Mouse (Mus musculus): ENCODE results near the gene Traip. TPM values are rescaled to one million over a fixed set of nuclear protein-coding genes. Genes with fewer than 3 reads are reported as not detected.

The Traip gene
- total RNA-seq, 1 experiment from 2014 or later: 5.7 TPM

GRCm38 (mm10) chr9:107934146-107934545, 15.8 kb upstream of the Traip start:
- no peak for DNase-seq

GRCm38 (mm10) chr9:107935374-107935773, 14.6 kb upstream of the Traip start, which contains the start of gene Camkv:
Gene Camkv, plus strand, starts transcription at chr9:107935674.
- no peak for DNase-seq

GRCm38 (mm10) chr9:107935790-107936214, 14.1 kb upstream of the Traip start:
- DNase-seq: peak; percentile 52

GRCm38 (mm10) chr9:107936215-107936822, 13.6 kb upstream of the Traip start:
- DNase-seq: peak; percentile 39

GRCm38 (mm10) chr9:107936831-107937230, 13.1 kb upstream of the Traip start:
- DNase-seq: no peak

- no peak for DNase-seq
These were observed 2.4 kb upstream of the Traip start for GRCm38 (mm10) chr9:107947241-107948194.

- DNase-seq: no peak
These were observed 583 bp upstream of the Traip start for GRCm38 (mm10) chr9:107949184-107949921.

- peak; percentile 97 for DNase-seq
These were observed 772 bp downstream of the Traip start for GRCm38 (mm10) chr9:107950460-107951355.

- no peak for DNase-seq
These were observed 5.8 kb downstream of the Traip start for GRCm38 (mm10) chr9:107955613-107956289.

- DNase-seq: no peak
These were observed 7.2 kb downstream of the Traip start for GRCm38 (mm10) chr9:107957141-107957540.

GRCm38 (mm10) chr9:107959896-107960295, 10.0 kb downstream of the Traip start:
- peak; percentile 68 for DNase-seq

- no peak for DNase-seq
These were observed 11.0 kb downstream of the Traip start for GRCm38 (mm10) chr9:107960928-107961327.

- DNase-seq: no peak
These were observed 11.4 kb downstream of the Traip start for GRCm38 (mm10) chr9:107961351-107961762.

GRCm38 (mm10) chr9:107961881-107962280, 11.9 kb downstream of the Traip start:
- peak; percentile 51 for DNase-seq

GRCm38 (mm10) chr9:107962916-107963315, 13.0 kb downstream of the Traip start:
- DNase-seq: no peak

GRCm38 (mm10) chr9:107963700-107964099, 13.8 kb downstream of the Traip start:
- DNase-seq: peak; percentile 92

GRCm38 (mm10) chr9:107964681-107965080, 14.7 kb downstream of the Traip start:
- no peak for DNase-seq

GRCm38 (mm10) chr9:107966676-107967075, 16.7 kb downstream of the Traip start:
- no peak for DNase-seq

GRCm38 (mm10) chr9:107967437-107967836, 17.5 kb downstream of the Traip start:
- no peak for DNase-seq

- DNase-seq: no peak
These were observed 18.6 kb downstream of the Traip start for GRCm38 (mm10) chr9:107968531-107968930.

- no peak for DNase-seq
These were observed 20.4 kb downstream of the Traip start for GRCm38 (mm10) chr9:107970311-107970710.
